Mouse (Mus musculus) ovary, postnatal 14 days (tissue): ENCODE results near the gene Marveld3.

Experiments
- DNase-seq: peaks from one replicate; pipeline ENCODE4 v3.0.0; 2022; ENCODE audit warnings: low spot score

Marveld3 gene

GRCm38 (mm10) chr8:109964106-109964505 is 2.1 kb upstream of the Marveld3 start:
- DNase-seq: no peak

GRCm38 (mm10) chr8:109963421-109963820 is 1.4 kb upstream of the Marveld3 start:
- DNase-seq: no peak

GRCm38 (mm10) chr8:109962896-109963295 is 893 bp upstream of the Marveld3 start:
- no peak for DNase-seq

GRCm38 (mm10) chr8:109959112-109959511 is 2.9 kb downstream of the Marveld3 start:
- no peak for DNase-seq

GRCm38 (mm10) chr8:109958036-109958655 is 3.9 kb downstream of the Marveld3 start:
- no peak for DNase-seq

GRCm38 (mm10) chr8:109957167-109958028 is 4.6 kb downstream of the Marveld3 start:
- no peak for DNase-seq

GRCm38 (mm10) chr8:109954486-109954948 is 7.5 kb downstream of the Marveld3 start:
- DNase-seq: no peak

GRCm38 (mm10) chr8:109952171-109952570 is 9.8 kb downstream of the Marveld3 start:
- no peak for DNase-seq

- DNase-seq: no peak
Observed at GRCm38 (mm10) chr8:109948285-109948564, 13.8 kb downstream of the Marveld3 start.

GRCm38 (mm10) chr8:109947447-109948284 is 14.3 kb downstream of the Marveld3 start:
- no peak for DNase-seq

- DNase-seq: no peak
Observed at GRCm38 (mm10) chr8:109946272-109946671, 15.7 kb downstream of the Marveld3 start.

- no peak for DNase-seq
Observed at GRCm38 (mm10) chr8:109945694-109946093, 16.3 kb downstream of the Marveld3 start.

- no peak for DNase-seq
Observed at GRCm38 (mm10) chr8:109945153-109945632, 16.8 kb downstream of the Marveld3 start.

- no peak for DNase-seq
Observed at GRCm38 (mm10) chr8:109941606-109942360, 20.2 kb downstream of the Marveld3 start.

- no peak for DNase-seq
Observed at GRCm38 (mm10) chr8:109920406-109921390, 41.3 kb downstream of the Marveld3 start.

GRCm38 (mm10) chr8:109917277-109917676 is 44.7 kb downstream of the Marveld3 start:
- DNase-seq: peak; percentile 41

GRCm38 (mm10) chr8:109907376-109907775 is 54.6 kb downstream of the Marveld3 start:
- no peak for DNase-seq

GRCm38 (mm10) chr8:109906907-109907306 is 55.1 kb downstream of the Marveld3 start:
- no peak for DNase-seq

- DNase-seq: no peak
Observed at GRCm38 (mm10) chr8:109904928-109905668, 56.9 kb downstream of the Marveld3 start.
